Mouse (Mus musculus) adrenal gland, adult 2 months (tissue): ENCODE data around the gene Kng1. TPM values are rescaled to one million over a fixed set of nuclear protein-coding genes. Genes with fewer than 3 reads are reported as not detected.
"Not testable (repeated sequence)": the region's sequence is repeated elsewhere in the genome, so short reads cannot be mapped to it uniquely, and the experiment has no call there.

Experiments used
- DNase-seq: peaks from one replicate; pipeline ENCODE4 v3.0.0; 2021
- polyA plus RNA-seq: library from polyadenylated mRNA; depleted of rRNA; stranded (reverse); fragments of >200 nt; gene quantifications from 2 replicates; pipeline ENCODE4 v1.2.3, GENCODE M21; 2012
- total RNA-seq, 2 experiments: library from RNA; stranded (reverse); gene quantifications; 2 replicates each; pipeline ENCODE4 v1.2.3; 2021

The Kng1 gene
- total and polyA plus RNA-seq, 3 experiments = 0.41 to 5.2 TPM; not detected in 1

- no peak for DNase-seq
Measured at GRCm38 (mm10) chr16:23094136-23094535, 36.5 kb downstream of the Kng1 start.

DNA sequence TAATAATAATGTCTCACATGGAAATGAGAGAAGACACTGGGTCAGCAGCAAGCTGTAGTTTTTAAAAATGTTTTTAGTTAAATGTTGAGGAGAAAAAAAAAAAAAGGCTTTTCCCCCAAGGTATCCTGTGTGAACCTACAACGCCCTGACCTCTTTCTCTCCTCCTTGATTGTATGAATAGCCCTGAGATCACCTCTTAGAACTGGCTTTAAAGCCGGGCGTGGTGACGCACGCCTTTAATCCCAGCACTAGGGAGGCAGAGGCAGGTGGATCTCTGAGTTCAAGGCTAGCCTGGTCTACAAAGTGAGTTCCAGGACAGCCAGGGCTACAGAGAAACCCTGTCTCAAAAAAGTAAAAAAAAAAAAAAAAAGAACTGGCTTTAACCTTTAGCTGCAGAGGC is 37.9 kb downstream of the Kng1 start:
- not testable (repeated sequence) for DNase-seq

GRCm38 (mm10) chr16:23096886-23097285 is 39.2 kb downstream of the Kng1 start:
- DNase-seq = not testable (repeated sequence)

GRCm38 (mm10) chr16:23097290-23098104 is 39.8 kb downstream of the Kng1 start:
- not testable (repeated sequence) for DNase-seq

GRCm38 (mm10) chr16:23098105-23098452 is 40.4 kb downstream of the Kng1 start:
- DNase-seq = not testable (repeated sequence)

DNA sequence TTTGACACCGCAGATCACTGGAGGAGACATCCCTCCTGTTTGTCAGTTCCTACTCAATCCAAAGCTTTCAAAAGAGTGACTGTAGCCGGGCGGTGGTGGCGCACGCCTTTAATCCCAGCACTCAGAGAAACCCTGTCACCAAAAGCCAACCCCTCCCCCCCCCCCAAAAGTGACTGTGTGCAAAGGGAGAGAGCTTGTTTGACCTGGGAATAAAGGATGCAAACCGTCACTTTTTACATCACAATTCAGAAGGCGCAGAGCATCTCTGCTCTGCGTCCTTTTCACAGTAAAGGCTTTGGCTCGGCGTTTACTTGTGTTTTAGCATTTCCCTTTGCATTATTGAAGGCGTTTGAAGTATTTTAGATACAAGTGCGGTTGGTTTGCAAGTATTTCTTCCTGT is 42.0 kb downstream of the Kng1 start:
- DNase-seq = no peak

DNA sequence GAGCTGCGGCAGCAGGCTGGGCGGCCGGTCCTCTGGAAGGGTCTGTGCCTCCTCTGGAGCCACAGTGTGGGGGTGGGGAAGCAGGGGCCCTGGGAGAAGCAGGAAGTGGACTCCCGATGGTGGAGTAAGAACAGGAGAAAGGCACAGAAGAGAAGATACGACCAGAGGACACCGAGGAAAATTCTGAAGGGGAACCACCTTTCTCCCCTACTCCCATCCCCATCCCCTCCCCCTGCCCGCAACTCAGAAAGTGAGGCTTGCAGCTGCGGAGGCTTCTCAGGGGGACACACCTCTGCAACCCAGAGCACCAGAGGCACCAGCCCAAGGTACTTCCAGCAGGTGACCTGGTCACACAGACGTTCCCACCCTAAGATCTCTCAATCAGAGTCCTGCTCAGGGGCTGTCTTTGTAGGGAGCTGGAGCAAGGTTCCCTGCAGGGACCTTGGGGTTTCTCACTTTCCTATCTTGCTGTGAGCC is 42.5 kb downstream of the Kng1 start:
- DNase-seq = no peak

GRCm38 (mm10) chr16:23100613-23101012 is 42.9 kb downstream of the Kng1 start:
- DNase-seq = no peak

DNA sequence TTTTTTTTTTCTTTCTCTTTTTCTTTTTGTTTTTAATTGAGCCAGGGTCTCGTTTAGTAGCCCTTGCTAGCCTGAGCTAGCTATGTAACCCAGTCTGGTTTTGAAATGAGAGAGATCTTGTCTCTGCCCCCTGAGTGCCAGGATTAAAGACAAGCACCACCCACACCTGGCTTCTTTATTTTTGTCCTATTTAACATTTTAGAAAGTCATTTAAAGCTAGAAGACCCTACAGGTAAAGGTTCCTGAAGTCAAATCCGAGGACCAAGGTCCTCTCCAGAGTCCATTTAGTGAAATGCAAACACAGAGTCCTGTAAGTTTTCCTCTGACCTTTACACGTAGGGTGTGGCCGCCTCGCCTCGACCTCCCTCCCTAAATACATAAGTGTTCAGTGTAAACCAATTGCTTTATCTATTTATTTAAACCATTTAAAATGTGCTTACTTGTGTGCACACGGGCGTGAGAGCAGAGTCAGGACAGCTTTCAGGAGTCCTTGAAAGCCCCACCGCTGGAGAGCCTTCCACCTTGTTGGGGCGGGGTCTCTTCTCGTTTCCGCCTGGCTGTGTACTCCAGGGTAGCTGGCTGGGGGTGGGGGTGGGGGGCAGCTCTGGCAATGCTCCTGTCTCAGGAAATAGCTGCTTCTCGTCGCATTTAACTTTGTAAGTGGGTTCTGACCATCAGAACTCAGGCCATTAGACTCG is 44.8 kb downstream of the Kng1 start:
- no peak for DNase-seq

DNA sequence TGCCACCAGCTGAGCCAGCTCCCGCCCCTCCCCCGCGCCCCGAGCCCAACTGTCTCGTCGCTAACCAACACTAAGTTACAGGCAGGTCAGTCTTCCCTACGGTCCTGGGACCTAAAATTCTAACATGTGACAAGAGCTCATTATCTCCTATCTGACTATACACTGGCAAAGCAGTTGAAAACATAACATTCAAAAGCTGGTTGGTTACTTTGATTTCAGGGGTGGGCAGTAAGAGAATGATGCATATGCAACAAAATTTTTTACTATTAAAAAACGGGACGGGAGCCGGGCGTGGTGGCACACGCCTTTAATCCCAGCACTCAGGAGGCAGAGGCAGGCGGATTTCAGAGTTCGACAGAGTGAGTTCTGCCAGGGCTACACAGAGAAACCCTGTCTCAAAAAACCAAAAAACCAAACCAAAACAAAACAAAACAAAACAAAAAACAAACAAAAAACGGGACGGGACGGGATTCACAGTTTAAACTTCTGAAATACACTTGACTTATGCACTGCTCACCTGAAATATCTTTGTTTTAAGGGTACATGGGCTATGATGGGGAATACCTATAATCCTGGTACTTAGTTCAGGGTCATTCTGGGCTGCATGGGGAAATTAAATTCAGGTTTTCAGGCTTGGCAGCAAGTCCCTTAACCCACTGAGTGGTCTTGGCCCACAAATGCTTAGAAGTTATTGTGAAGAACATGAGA is 45.5 kb downstream of the Kng1 start:
- DNase-seq = no peak

DNA sequence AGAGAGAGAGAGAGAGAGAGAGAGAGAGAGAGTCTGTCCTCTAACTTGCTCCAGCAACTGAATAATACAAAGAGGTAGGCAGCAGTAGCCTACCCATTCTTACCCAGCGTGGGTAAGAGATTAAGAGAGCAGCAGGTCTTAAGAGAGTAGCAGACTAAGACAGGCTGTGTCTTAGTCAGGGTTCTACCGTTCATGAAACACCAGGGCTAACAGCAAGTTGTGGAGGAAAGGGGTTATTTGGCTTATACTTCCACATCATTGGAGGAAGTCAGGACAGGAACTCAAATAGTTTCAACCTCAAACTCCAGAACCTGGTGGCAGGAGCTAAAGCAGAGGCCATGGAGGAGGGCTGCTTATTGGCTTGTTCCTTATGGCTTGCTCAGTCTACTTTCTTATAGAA is 46.2 kb downstream of the Kng1 start:
- no peak for DNase-seq

- no peak for DNase-seq
Measured at GRCm38 (mm10) chr16:23106121-23106520, 48.5 kb downstream of the Kng1 start.

DNA sequence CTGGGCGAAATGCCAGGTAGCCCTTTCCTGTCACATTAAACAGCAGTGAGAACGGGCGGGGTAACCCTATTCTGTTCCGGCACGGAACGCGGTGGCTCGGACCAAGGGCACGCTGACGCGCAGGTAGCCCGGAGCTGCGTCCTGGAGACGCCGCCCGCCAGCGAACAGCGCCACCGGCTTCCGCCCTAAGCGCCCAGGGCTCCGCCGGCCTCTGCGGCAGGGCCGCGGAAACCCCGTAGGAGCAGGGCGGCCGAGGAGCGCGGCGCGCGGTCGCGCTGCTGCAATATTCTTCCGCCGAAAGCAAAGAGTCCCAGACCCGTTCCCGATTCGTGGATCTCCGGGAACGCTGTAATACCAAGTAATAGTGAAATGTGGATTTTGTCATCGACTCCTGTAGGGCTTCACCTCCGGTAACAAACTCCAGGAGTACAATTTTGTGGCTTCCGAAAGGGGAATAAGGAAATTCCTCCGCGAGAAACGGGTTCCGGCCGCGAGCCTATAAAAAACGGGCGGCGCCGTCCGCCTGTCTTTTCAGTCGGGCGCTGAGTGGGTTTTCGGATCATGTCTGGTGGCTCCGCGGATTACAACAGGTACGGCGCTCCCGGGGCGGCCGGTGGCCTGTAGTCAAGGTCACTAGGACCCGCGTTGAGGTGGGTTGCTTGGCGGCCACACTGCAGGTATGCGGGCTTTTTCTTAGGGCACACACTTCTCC is 49.7 kb downstream of the Kng1 start, which contains the start of gene Eif4a2:
TSS of gene Eif4a2 (plus strand) at position 214 of the 712 bp plus-strand sequence.
- DNase-seq = peak; percentile 96

GRCm38 (mm10) chr16:23107946-23108759 is 50.5 kb downstream of the Kng1 start:
- DNase-seq = peak; percentile 90

- DNase-seq = no peak
Measured at GRCm38 (mm10) chr16:23108943-23109342, 51.3 kb downstream of the Kng1 start.

GRCm38 (mm10) chr16:23109350-23110280 is 52.0 kb downstream of the Kng1 start:
- DNase-seq = no peak

- DNase-seq = no peak
Measured at GRCm38 (mm10) chr16:23112348-23112747, 54.7 kb downstream of the Kng1 start.

DNA sequence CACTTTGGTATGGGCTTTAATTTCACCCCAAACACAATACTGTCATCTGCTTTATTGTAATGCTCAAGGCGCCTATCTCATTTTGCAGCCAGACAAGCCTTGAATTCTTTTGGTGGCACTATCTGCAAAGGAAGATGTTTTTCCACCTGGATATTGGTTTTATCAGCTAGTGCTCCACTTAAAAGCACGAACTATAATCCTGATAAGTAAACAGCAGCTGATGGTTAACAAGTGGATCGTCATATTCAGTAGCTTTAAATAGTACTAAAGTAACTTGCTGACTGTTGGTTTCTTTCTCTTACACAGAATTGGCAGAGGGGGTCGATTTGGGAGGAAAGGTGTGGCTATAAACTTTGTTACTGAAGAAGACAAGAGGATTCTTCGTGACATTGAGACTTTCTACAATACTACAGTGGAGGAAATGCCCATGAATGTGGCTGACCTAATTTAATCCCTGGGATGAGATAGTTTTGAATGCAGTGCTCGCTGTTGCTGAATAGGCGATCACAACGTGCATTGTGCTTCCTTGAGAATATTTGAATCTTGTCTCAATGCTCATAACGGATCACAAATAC is 55.3 kb downstream of the Kng1 start:
- DNase-seq = no peak

DNA sequence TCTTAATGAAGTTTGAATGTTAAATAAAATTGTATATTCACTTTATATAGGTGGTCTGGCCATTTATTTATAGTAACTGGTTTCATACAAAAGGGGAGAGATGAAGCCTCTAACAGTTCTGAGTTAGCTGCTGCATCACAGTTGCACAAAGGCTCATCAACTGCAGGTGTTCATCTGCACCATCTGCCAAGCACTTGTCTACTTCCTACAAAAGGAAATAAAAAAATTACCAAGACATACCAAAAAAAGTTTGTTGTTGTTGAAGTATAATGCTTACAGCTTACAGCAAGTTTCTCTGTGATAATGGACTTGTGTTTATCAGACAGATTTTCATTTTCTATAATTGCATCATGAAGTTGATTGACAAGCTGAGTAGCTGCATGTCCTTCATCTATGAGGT is 56.2 kb downstream of the Kng1 start:
- no peak for DNase-seq
